Mouse (Mus musculus): Measurements from ENCODE around the gene Prrt3. TPM values are rescaled to one million over a fixed set of nuclear protein-coding genes. Genes with fewer than 3 reads are reported as not detected.

The Prrt3 gene
- polyA plus RNA-seq, 1 experiment from 2014 or later = 0.52 TPM

DNA sequence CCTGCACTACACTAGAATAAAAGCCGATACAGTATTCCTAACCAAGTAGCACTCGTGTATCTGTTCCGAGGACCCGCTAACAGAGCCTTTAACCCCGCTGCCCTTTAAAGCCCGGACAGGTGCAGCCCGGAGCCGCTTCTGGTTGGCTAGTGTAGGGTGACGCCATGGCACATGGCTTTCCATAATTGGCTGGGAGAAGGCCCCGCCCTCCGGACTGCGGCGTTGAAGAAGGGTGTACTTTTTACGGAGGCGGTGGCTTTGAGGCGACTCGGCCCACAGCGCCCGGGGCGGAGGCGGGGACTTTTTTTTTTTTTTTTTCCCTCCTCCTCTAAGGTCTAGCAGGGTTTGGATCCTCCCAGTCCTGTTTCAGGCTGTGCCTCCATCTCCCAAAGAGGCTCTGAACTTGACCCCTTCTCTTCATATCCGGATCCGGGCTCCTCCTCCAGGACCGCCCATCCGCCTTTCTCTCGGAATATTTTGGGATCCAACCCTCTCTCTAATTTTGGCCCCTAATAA, 18.6 kb downstream of the Prrt3 start, which contains the start of gene Creld1:
Creld1 (plus strand) TSS at position 198 of the 516 bp plus-strand sequence.
- Histone ChIP-seq H3K4me1 (replicated peaks; ENCODE audit: control insufficient read depth, insufficient read depth, low read length) (no peaks in the 10 kb centered on the region), H3K27ac (ENCODE audit: low read depth, low read length) (peak within 1 kb of the TSS; percentile 87), H3K4me3 (ENCODE audit: low read depth, low read length) (peak within 1 kb of the TSS; percentile 49), H3K9me3 (ENCODE audit: control insufficient read depth) (no peaks in the 10 kb centered on the region), H3K4me2 (replicated peaks; ENCODE audit: low read depth) (peak within 1 kb of the TSS; percentile 72), H3K27me3 (replicated peaks; ENCODE audit: control insufficient read depth, insufficient read depth, low read length) (no peaks in the 10 kb centered on the region), H3K36me3 (ENCODE audit: control insufficient read depth, insufficient read depth) (peaks cover 5% of the 10 kb centered on the region; the same call in 1 of the 2 replicates), H3K9ac (ENCODE audit: low read depth, low read length) (peak within 1 kb of the TSS; percentile 54)
- peak; percentile 95 for ATAC-seq
- WGBS = under 1% methylated on average over 26 of the region's 26 CpGs
- no peak for TF ChIP-seq CTCF (IDR thresholded peaks at IDR 0.05; ENCODE audit: low read depth)

- H3K4me2 ChIP-seq (replicated peaks; ENCODE audit: low read depth) = peak overlapping the region; percentile 72
- H3K27ac ChIP-seq (ENCODE audit: low read depth, low read length) = peak overlapping the region; percentile 87
- H3K4me1 ChIP-seq (replicated peaks; ENCODE audit: control insufficient read depth, insufficient read depth, low read length) = no peaks in the 10 kb centered on the region
- 4% methylated on average over 64 of the region's 65 CpGs for WGBS
- H3K9ac ChIP-seq (ENCODE audit: low read depth, low read length) = peak overlapping the region; percentile 53
- ATAC-seq = peak; percentile 45
- no peaks in the 10 kb centered on the region for H3K27me3 ChIP-seq (replicated peaks; ENCODE audit: control insufficient read depth, insufficient read depth, low read length)
- H3K9me3 ChIP-seq (ENCODE audit: control insufficient read depth) = no peaks in the 10 kb centered on the region
- peak; percentile 47 for TF ChIP-seq CTCF (IDR thresholded peaks at IDR 0.05; ENCODE audit: low read depth)
- H3K36me3 ChIP-seq (ENCODE audit: control insufficient read depth, insufficient read depth) = peaks cover 7% of the 10 kb centered on the region; the same call in 1 of the 2 replicates
- H3K4me3 ChIP-seq (ENCODE audit: low read depth, low read length) = peak overlapping the region; percentile 49
Observed at GRCm38 (mm10) chr6:113482477-113483099, 19.1 kb downstream of the Prrt3 start.

DNA sequence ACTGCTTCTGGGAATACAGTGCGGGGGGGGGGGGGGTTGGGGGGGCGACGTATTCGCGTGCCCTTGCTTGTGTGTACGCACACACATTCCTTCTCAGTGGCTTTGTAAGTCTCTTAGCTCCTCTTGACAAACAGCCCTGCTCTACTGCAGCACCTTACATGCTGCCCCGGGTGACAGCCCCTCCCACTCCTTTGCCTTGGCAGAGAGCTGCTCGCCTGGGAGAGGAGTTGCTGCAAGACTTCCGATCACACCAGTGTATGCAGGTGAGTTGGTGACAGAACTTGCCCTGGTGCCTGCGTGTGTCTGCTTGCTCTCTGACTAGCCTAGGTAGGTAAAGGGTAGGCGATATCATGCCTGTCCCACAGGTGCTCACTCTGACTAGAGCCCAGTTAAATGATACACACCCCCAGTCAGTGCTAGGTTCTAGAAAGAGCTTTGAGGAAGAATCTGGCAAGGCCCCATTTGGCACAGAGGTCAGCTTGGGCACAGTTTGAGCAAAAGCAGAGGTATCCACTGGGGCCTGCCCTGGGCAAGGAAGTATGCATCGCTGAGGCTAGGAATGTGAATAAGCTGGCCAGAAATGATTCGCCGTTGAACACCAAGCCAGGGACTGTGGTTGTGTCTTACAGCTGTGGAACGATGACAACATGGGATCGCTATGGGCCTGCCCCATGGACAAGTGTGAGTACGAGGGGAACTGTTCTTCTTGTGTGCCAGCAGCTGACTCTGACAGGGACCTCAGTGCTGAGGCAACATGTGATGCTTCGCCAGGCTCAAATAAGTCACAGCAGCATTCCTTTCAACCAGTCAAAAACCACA, 21.0 kb downstream of the Prrt3 start:
- H3K9ac ChIP-seq (ENCODE audit: low read depth, low read length) = no peak overlapping the region
- H3K4me1 ChIP-seq (replicated peaks; ENCODE audit: control insufficient read depth, insufficient read depth, low read length) = no peaks in the 10 kb centered on the region; the same call in 1 of the 2 replicates
- no peak for TF ChIP-seq CTCF (IDR thresholded peaks at IDR 0.05; ENCODE audit: low read depth)
- no peaks in the 10 kb centered on the region for H3K27me3 ChIP-seq (replicated peaks; ENCODE audit: control insufficient read depth, insufficient read depth, low read length)
- H3K27ac ChIP-seq (ENCODE audit: low read depth, low read length) = no peak overlapping the region
- 58% methylated on average over 18 of the region's 18 CpGs for WGBS
- no peaks in the 10 kb centered on the region for H3K9me3 ChIP-seq (ENCODE audit: control insufficient read depth)
- no peak overlapping the region for H3K4me2 ChIP-seq (replicated peaks; ENCODE audit: low read depth)
- ATAC-seq = no peak
- H3K4me3 ChIP-seq (ENCODE audit: low read depth, low read length) = no peak overlapping the region
- H3K36me3 ChIP-seq (ENCODE audit: control insufficient read depth, insufficient read depth) = peaks cover 8% of the 10 kb centered on the region; the same call in 1 of the 2 replicates

- Histone ChIP-seq H3K9ac (ENCODE audit: low read depth, low read length) (no peak overlapping the region), H3K27ac (ENCODE audit: low read depth, low read length) (no peak overlapping the region), H3K4me2 (replicated peaks; ENCODE audit: low read depth) (no peak overlapping the region), H3K4me1 (replicated peaks; ENCODE audit: control insufficient read depth, insufficient read depth, low read length) (no peaks in the 10 kb centered on the region; the same call in 1 of the 2 replicates), H3K4me3 (ENCODE audit: low read depth, low read length) (no peak overlapping the region), H3K27me3 (replicated peaks; ENCODE audit: control insufficient read depth, insufficient read depth, low read length) (no peaks in the 10 kb centered on the region), H3K36me3 (ENCODE audit: control insufficient read depth, insufficient read depth) (peaks cover 8% of the 10 kb centered on the region; the same call in 1 of the 2 replicates), H3K9me3 (ENCODE audit: control insufficient read depth) (no peaks in the 10 kb centered on the region)
- WGBS = 81% methylated on average over 10 of the region's 10 CpGs
- no peak for TF ChIP-seq CTCF (IDR thresholded peaks at IDR 0.05; ENCODE audit: low read depth)
- no peak for ATAC-seq
Observed at GRCm38 (mm10) chr6:113478906-113479305, 22.8 kb downstream of the Prrt3 start.

DNA sequence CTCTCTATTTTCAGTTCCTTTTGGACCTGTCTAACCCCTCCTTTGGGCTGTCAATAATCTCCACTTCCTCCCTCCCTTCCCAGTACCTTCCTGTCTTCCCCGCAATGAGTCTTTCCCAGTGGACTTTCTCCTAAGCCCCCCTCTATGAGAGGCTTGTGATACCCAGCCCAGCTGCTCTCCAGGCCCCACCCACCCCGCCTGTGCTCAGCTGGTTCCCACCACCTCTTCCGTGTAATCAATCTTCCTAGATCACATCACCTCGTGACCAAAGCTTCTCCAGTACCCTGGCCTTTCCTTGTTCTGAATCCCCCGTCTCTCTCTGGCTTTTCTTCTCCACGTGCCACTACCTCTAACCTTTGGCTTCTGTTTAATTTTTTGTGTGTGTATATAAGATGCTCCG, 24.4 kb downstream of the Prrt3 start:
- Histone ChIP-seq H3K9ac (ENCODE audit: low read depth, low read length) (no peak overlapping the region), H3K4me2 (replicated peaks; ENCODE audit: low read depth) (no peak overlapping the region), H3K27ac (ENCODE audit: low read depth, low read length) (no peak overlapping the region), H3K36me3 (ENCODE audit: control insufficient read depth, insufficient read depth) (peaks cover 8% of the 10 kb centered on the region; the same call in 1 of the 2 replicates), H3K27me3 (replicated peaks; ENCODE audit: control insufficient read depth, insufficient read depth, low read length) (no peaks in the 10 kb centered on the region), H3K4me1 (replicated peaks; ENCODE audit: control insufficient read depth, insufficient read depth, low read length) (no peaks in the 10 kb centered on the region; the same call in none of the 2 replicates), H3K9me3 (ENCODE audit: control insufficient read depth) (no peaks in the 10 kb centered on the region), H3K4me3 (ENCODE audit: low read depth, low read length) (no peak overlapping the region)
- 25% methylated on average over 7 of the region's 7 CpGs for WGBS
- TF ChIP-seq CTCF (IDR thresholded peaks at IDR 0.05; ENCODE audit: low read depth) = no peak
- ATAC-seq = no peak

GRCm38 (mm10) chr6:113473715-113474114, 28.0 kb downstream of the Prrt3 start:
- no peak for ATAC-seq
- no peak for TF ChIP-seq CTCF (IDR thresholded peaks at IDR 0.05; ENCODE audit: low read depth)
- H3K4me1 ChIP-seq (replicated peaks; ENCODE audit: control insufficient read depth, insufficient read depth, low read length) = peaks cover 3% of the 10 kb centered on the region
- 83% methylated on average over 6 of the region's 6 CpGs for WGBS
- no peaks in the 10 kb centered on the region for H3K27me3 ChIP-seq (replicated peaks; ENCODE audit: control insufficient read depth, insufficient read depth, low read length)
- no peaks in the 10 kb centered on the region for H3K9me3 ChIP-seq (ENCODE audit: control insufficient read depth)
- H3K9ac ChIP-seq (ENCODE audit: low read depth, low read length) = no peak overlapping the region
- H3K27ac ChIP-seq (ENCODE audit: low read depth, low read length) = no peak overlapping the region
- no peak overlapping the region for H3K4me2 ChIP-seq (replicated peaks; ENCODE audit: low read depth)
- H3K4me3 ChIP-seq (ENCODE audit: low read depth, low read length) = no peak overlapping the region
- peaks cover 4% of the 10 kb centered on the region; the same call in 1 of the 2 replicates for H3K36me3 ChIP-seq (ENCODE audit: control insufficient read depth, insufficient read depth)
